Mouse (Mus musculus): ENCODE results near the gene Tnfsf12.

Gene Tnfsf12

DNA sequence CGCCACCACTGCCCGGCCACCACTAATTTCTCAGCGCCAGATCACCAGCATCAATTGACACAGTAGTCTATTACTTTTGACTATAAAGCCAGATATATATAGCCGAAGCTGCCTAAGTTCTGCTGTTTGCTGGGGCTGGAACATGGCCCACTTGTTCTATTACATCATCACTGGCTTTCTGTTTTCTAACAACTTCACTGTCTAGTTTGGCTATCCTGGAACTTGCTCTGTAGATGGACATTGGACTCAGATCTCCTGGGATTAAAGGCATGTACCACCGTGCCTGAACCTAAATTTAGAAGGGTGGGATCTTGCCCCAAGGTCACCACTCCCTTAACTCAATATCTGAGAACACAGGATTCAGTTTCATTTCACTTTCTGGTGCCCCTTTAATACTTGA, 49.8 kb downstream of the Tnfsf12 start:
- DNase-seq: no peak
